Comparison of ENCODE assay signal across 18 mouse cellular contexts in genomic region chrX:98301924-98302323, GRCm38 (mm10).
DNase-seq lines count a peak whose midpoint lies in the region; ATAC-seq lines count a peak whose summit lies in the region.
"Had no signal": no experiment of that assay in that cellular context is flagged by ENCODE, and none has a peak within 500 bp of the region (broad histone marks: within the 10 kb centered on the region; RNA-seq: fewer than 3 reads in every experiment).

No protein-coding gene starts in this region.

- peak; percentile 62 for ATAC-seq in CD4-positive, CD25-positive, alpha-beta regulatory T cell, adult 4 months
- ATAC-seq: forebrain, embryonic 14.5 days; forebrain, embryonic 16.5 days; Patski had no signal

- peak; percentile 4 for DNase-seq in induced T-regulatory cell, adult 2 months (ENCODE audit: low read depth)
- no peak for DNase-seq in frontal cortex, postnatal 25 days (ENCODE audit: low spot score in 2 of 2)
- no peak for DNase-seq in heart, adult 8-10 months (ENCODE audit: low spot score)
- DNase-seq in right cerebral cortex, adult 2 months (ENCODE audit: low spot score in 2 of 2), result no peak
- DNase-seq: adrenal gland, adult 2 months; adrenal gland, postnatal 10 days; adrenal gland, postnatal 25 days; cerebellum, adult 11 months; cerebellum, adult 18-20 months; cerebellum, adult 8-10 months; cerebellum, adult 9-11 months; cerebellum, postnatal 14 days; cerebellum, postnatal 36 days; embryo, embryonic 11 days had no signal
